Comparison of ENCODE assay signal across 8 mouse cellular contexts in the genomic region with DNA sequence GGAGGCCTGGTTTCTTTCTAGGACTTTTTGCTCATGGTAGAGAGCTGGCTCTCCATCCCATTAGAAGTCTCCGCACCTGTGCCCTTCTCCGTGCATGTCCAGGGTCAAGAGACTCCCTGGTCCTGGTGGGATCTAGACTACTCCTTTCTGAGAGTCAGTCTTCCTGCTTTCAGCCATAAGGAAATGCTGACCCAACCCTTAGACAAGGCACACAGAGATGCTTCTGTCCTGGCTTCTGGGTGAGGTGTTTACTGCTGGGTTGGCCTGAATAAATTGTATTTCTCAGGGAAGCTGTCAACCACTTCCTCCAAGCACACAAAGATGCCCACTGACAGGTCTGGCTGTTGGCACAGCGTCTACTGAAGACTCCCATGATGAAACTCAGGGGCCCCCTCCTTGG. TPM values are rescaled to one million over a fixed set of nuclear protein-coding genes. Genes with fewer than 3 reads are reported as not detected.
DNase-seq lines count a peak whose midpoint lies in the region; ATAC-seq lines count a peak whose summit lies in the region.

A gene (plus strand): TSS at position 301 of the 400 bp plus-strand sequence.

- intact Hi-C loops in heart, postnatal 14 days (cut with DNase I) = no loop called here

- H3K9ac ChIP-seq in neural tube, embryonic 12.5 days = no peak within 1 kb of the TSS
- H3K9ac ChIP-seq in liver, embryonic 12.5 days = 0 out of 2 replicates have a peak within 1 kb of the TSS, but pooled peaks have one; percentile 17

- no peaks in the 10 kb centered on the region for H3K27me3 ChIP-seq in neural tube, embryonic 12.5 days (replicated peaks)
- H3K27me3 ChIP-seq in liver, embryonic 12.5 days (replicated peaks) = no peaks in the 10 kb centered on the region

- no peak within 1 kb of the TSS for H3K4me2 ChIP-seq in neural tube, embryonic 12.5 days (replicated peaks)
- no peak within 1 kb of the TSS for H3K4me2 ChIP-seq in liver, embryonic 12.5 days

- DNase-seq in adrenal gland, adult 18-20 months (ENCODE audit: low spot score in 2 of 2) = no peak
- DNase-seq in adrenal gland, adult (ENCODE audit: inconsistent age in 2 of 2, low spot score in 1 of 2) = no peak
- no peak for DNase-seq in neural tube, embryonic 10.5 days (ENCODE audit: extremely low spot score, low spot score)
- DNase-seq in heart, postnatal 14 days = no peak
- DNase-seq in B cell, adult 2 months = no peak
- no peak for DNase-seq in urinary bladder, adult 18-20 months (ENCODE audit: low spot score in 2 of 2)

- 95% methylated on average over 3 of the region's 3 CpGs for WGBS in neural tube, embryonic 12.5 days
- WGBS in liver, embryonic 12.5 days (ENCODE audit: insufficient replicate concordance) = 78% methylated on average over 3 of the region's 3 CpGs

- no peak within 1 kb of the TSS for H3K4me3 ChIP-seq in neural tube, embryonic 12.5 days
- no peak within 1 kb of the TSS for H3K4me3 ChIP-seq in liver, embryonic 12.5 days

- H3K4me1 ChIP-seq in neural tube, embryonic 12.5 days = no peaks in the 10 kb centered on the region
- H3K4me1 ChIP-seq in liver, embryonic 12.5 days = peaks cover 26% of the 10 kb centered on the region

- peaks cover 7% of the 10 kb centered on the region; the same call in 1 of the 2 replicates for H3K36me3 ChIP-seq in neural tube, embryonic 12.5 days
- H3K36me3 ChIP-seq in liver, embryonic 12.5 days = peaks cover 32% of the 10 kb centered on the region

- H3K9me3 ChIP-seq in neural tube, embryonic 12.5 days = no peaks in the 10 kb centered on the region
- no peaks in the 10 kb centered on the region for H3K9me3 ChIP-seq in liver, embryonic 12.5 days (replicated peaks)

- no peak for ATAC-seq in neural tube, embryonic 12.5 days (ENCODE audit: low FRiP score, low read depth)
- no peak for ATAC-seq in liver, embryonic 12.5 days

- H3K27ac ChIP-seq in neural tube, embryonic 12.5 days = no peak within 1 kb of the TSS
- H3K27ac ChIP-seq in liver, embryonic 12.5 days = no peak within 1 kb of the TSS

RNA-seq across cellular contexts. Expression of the gene that starts here (rescaled TPM):
- total RNA-seq in adrenal gland, adult 18-20 months (2021) = 10 to 100 TPM; 52.4 to 67.9 TPM
- 10.1 and 11.5 TPM in 2 replicates for polyA plus RNA-seq in neural tube, embryonic 12.5 days (2016; fragmentation: Nextera tagmentation; extraction: Ambion mirVana)
- total RNA-seq in heart, postnatal 14 days (2021) = 100 to 1,000 TPM in 1 of 2 experiments, 10 to 100 TPM in 1; 97.9 to 104 TPM
- polyA plus RNA-seq in liver, embryonic 12.5 days (2016; fragmentation: Nextera tagmentation; extraction: Ambion mirVana) = 14.5 and 15.4 TPM in 2 replicates
